Mouse (Mus musculus) heart, adult 2 months (tissue): ENCODE results near the gene 1700030J22Rik. TPM values are rescaled to one million over a fixed set of nuclear protein-coding genes. Genes with fewer than 3 reads are reported as not detected.
A peak's percentile ranks its signal among the peaks of the same experiment; 100 is the strongest.

Source experiments
- DNase-seq, 2 experiments: peaks; one replicate each; pipeline ENCODE4 v3.0.0; 2021
- H3K27ac ChIP-seq: fragments of 200-600 bp; 2 replicates; pipeline ENCODE4 v1.8.1; 2022
- H3K27me3 ChIP-seq: fragments of 200-500 bp; 2 replicates; pipeline ENCODE4 v1.6.1; 2012; ENCODE audit warnings: mild to moderate bottlenecking, low read length, inconsistent platforms, mixed read lengths; ENCODE audit not compliant: control insufficient read depth, insufficient read depth
- H3K36me3 ChIP-seq: fragments of 200-500 bp; 2 replicates; pipeline ENCODE4 v1.6.1; 2012; ENCODE audit warnings: low read length, inconsistent platforms; ENCODE audit not compliant: control insufficient read depth, insufficient read depth
- H3K4me1 ChIP-seq: fragments of 200-500 bp; 2 replicates; pipeline ENCODE4 v1.6.1; 2011; ENCODE audit warnings: low read length; ENCODE audit not compliant: control insufficient read depth, insufficient read depth
- H3K4me3 ChIP-seq: fragments of 200-600 bp; 2 replicates; pipeline ENCODE4 v1.8.1; 2022
- H3K79me2 ChIP-seq: fragments of 200-500 bp; replicated peaks from 2 replicates; pipeline ENCODE4 v1.6.1; 2012; ENCODE audit warnings: mild to moderate bottlenecking, inconsistent platforms, low read length, moderate library complexity, mixed read lengths; ENCODE audit not compliant: control insufficient read depth, insufficient read depth
- H3K9ac ChIP-seq: fragments of 200-500 bp; 2 replicates; pipeline ENCODE4 v1.6.1; 2012; ENCODE audit warnings: low read depth, mild to moderate bottlenecking, control low read depth, inconsistent platforms, low read length, mixed read lengths
- CTCF ChIP-seq: fragments of 200-600 bp; IDR thresholded peaks from 2 replicates; pipeline ENCODE4 v1.8.1; 2022; ENCODE audit warnings: antibody characterized with exemption, mild to moderate bottlenecking, moderate library complexity
- EP300 ChIP-seq: fragments of 200-500 bp; IDR thresholded peaks from 2 replicates; pipeline ENCODE4 v1.6.1; 2011; ENCODE audit warnings: low read depth, low read length, control low read depth; ENCODE audit not compliant: insufficient read depth
- POLR2A ChIP-seq: fragments of 200-500 bp; IDR thresholded peaks from 2 replicates; pipeline ENCODE4 v1.6.1; 2011; ENCODE audit warnings: mild to moderate bottlenecking, low read depth, low read length, control low read depth; ENCODE audit not compliant: insufficient read depth
- WGBS: fragments of 180-500 bp; shearing (Covaris S2); methylation state at CpG from one replicate; pipeline ENCODE4 v1.1.7; 2018; 5-methylcytosine and 5-hydroxymethylcytosine counted together
- intact Hi-C: fragments of 180-260 bp; cut with DNase I; formaldehyde crosslinking; loops from one replicate; pipeline ENCODE4 v1.15.1; 2025
- polyA plus RNA-seq: library from polyadenylated mRNA; depleted of rRNA; stranded (reverse); fragments of >200 nt; gene quantifications from 2 replicates; pipeline ENCODE4 v1.2.3, GENCODE M21; 2012
- total RNA-seq, 2 experiments: library from RNA; stranded (reverse); gene quantifications; 2 replicates each; pipeline ENCODE4 v1.2.3; 2021

1700030J22Rik gene
- total and polyA plus RNA-seq, 3 experiments = 0.41 to 0.68 (median 0.44) TPM

GRCm38 (mm10) chr8:116975066-116975465 lies 3.7 kb downstream of the 1700030J22Rik start:
- H3K36me3 ChIP-seq = no peaks in the 10 kb centered on the region
- DNase-seq = peak in 1 of 2 experiments; percentile 9
- no peak overlapping the region for H3K27ac ChIP-seq
- intact Hi-C loops = loop anchor here (5.0 kb wide), 1 partner anchor 182 kb away; the partner anchor contains the start of gene Gan
- TF ChIP-seq EP300 = no peak
- TF ChIP-seq CTCF = no peak
- TF ChIP-seq POLR2A = no peak
- H3K4me3 ChIP-seq = no peak overlapping the region
- H3K79me2 ChIP-seq = no peaks in the 10 kb centered on the region
- no peaks in the 10 kb centered on the region for H3K27me3 ChIP-seq
- WGBS = 38% methylated on average over 5 of the region's 5 CpGs
- peaks cover 2% of the 10 kb centered on the region; the same call in 1 of the 2 replicates for H3K4me1 ChIP-seq
- no peak overlapping the region for H3K9ac ChIP-seq

- no peak for DNase-seq
- Histone ChIP-seq H3K4me3 (no peak overlapping the region), H3K79me2 (no peaks in the 10 kb centered on the region), H3K27ac (no peak overlapping the region), H3K4me1 (no peaks in the 10 kb centered on the region), H3K9ac (no peak overlapping the region), H3K36me3 (no peaks in the 10 kb centered on the region), H3K27me3 (no peaks in the 10 kb centered on the region)
- intact Hi-C loops = no loop called here
- TF ChIP-seq EP300 (no peak), POLR2A (no peak), CTCF (no peak)
- WGBS = 87% methylated on average over 6 of the region's 6 CpGs
Observed at GRCm38 (mm10) chr8:116969531-116969930, 9.2 kb downstream of the 1700030J22Rik start.

- intact Hi-C loops = no loop called here
- 91% methylated on average over 9 of the region's 9 CpGs for WGBS
- no peak overlapping the region for H3K27ac ChIP-seq
- no peak overlapping the region for H3K4me3 ChIP-seq
- H3K9ac ChIP-seq = no peak overlapping the region
- no peak for TF ChIP-seq POLR2A
- no peak for TF ChIP-seq CTCF
- TF ChIP-seq EP300 = no peak
- no peaks in the 10 kb centered on the region for H3K36me3 ChIP-seq
- no peaks in the 10 kb centered on the region for H3K27me3 ChIP-seq
- no peaks in the 10 kb centered on the region for H3K79me2 ChIP-seq
- no peak for DNase-seq
- H3K4me1 ChIP-seq = no peaks in the 10 kb centered on the region
Observed at GRCm38 (mm10) chr8:116954415-116954814, 24.3 kb downstream of the 1700030J22Rik start.

- Histone ChIP-seq H3K36me3 (no peaks in the 10 kb centered on the region), H3K9ac (no peak overlapping the region), H3K79me2 (peaks cover 2% of the 10 kb centered on the region; the same call in 1 of the 2 replicates), H3K4me1 (peaks cover under 1% of the 10 kb centered on the region; the same call in 1 of the 2 replicates), H3K4me3 (no peak overlapping the region), H3K27me3 (no peaks in the 10 kb centered on the region), H3K27ac (no peak overlapping the region)
- DNase-seq = no peak
- 92% methylated on average over 8 of the region's 8 CpGs for WGBS
- intact Hi-C loops = no loop called here
- TF ChIP-seq CTCF = no peak
- no peak for TF ChIP-seq POLR2A
- TF ChIP-seq EP300 = no peak
Observed at GRCm38 (mm10) chr8:116952428-116952827, 26.3 kb downstream of the 1700030J22Rik start.

DNA sequence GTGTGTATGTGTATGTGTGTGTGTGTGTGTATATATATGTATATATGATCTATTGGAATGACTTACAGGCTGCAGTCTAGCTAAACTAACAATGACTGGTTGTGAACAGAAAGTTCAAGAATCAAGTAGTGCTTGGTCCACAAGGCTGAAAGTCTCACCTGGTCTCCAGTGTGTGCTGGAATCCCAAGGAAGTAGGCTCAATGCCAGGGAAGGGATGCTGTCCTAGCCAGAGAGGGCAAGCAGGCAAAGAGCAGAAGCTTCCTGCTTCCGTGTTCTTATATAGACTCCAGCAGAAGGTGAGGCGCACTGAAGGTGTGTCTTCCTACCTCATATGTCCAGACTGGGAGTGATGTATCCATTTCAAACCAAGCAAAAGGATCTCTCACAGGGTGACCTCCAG lies 27.0 kb downstream of the 1700030J22Rik start:
- Histone ChIP-seq H3K9ac (no peak overlapping the region), H3K27me3 (no peaks in the 10 kb centered on the region), H3K27ac (no peak overlapping the region), H3K36me3 (no peaks in the 10 kb centered on the region), H3K4me1 (peaks cover 1% of the 10 kb centered on the region; the same call in 1 of the 2 replicates), H3K4me3 (no peak overlapping the region), H3K79me2 (peaks cover 2% of the 10 kb centered on the region; the same call in 1 of the 2 replicates)
- no peak for DNase-seq
- intact Hi-C loops = no loop called here
- 52% methylated on average over 2 of the region's 2 CpGs for WGBS
- no peak for TF ChIP-seq CTCF
- TF ChIP-seq EP300 = no peak
- TF ChIP-seq POLR2A = no peak

DNA sequence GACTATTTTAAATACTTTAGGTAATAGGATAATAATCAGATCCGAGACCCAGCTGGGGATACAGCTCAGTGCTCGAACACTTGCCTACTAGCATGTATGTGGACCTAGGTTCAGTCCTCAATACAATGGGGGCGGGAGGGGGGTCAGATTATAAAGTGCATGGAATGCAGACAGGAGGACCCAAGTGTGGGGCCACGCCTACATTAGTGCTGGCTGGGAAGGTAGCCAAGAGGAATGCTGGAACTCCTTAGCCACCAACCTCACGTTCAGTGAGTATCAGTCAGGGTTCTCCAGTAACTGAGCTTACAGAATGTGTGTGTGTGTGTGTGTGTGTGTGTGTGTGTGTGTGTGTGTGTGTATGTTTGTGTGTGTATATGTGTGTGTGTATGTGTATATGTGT lies 27.4 kb downstream of the 1700030J22Rik start:
- Histone ChIP-seq H3K36me3 (no peaks in the 10 kb centered on the region), H3K4me3 (no peak overlapping the region), H3K79me2 (peaks cover 2% of the 10 kb centered on the region; the same call in 1 of the 2 replicates), H3K4me1 (peaks cover 1% of the 10 kb centered on the region; the same call in 1 of the 2 replicates), H3K27me3 (no peaks in the 10 kb centered on the region), H3K27ac (no peak overlapping the region), H3K9ac (no peak overlapping the region)
- intact Hi-C loops = no loop called here
- DNase-seq = no peak
- WGBS = 30% methylated on average over 5 of the region's 5 CpGs
- TF ChIP-seq EP300 (no peak), CTCF (no peak), POLR2A (no peak)
